ENCODE assay signal across 11 mouse cellular contexts in genomic region chr14:106176879-106177278, GRCm38 (mm10).
A peak's percentile ranks its signal among the peaks of the same experiment; 100 is the strongest.
DNase-seq lines count a peak whose midpoint lies in the region; ATAC-seq and TF ChIP-seq lines count a peak whose summit lies in the region.
"Had no signal": no experiment of that assay in that cellular context is flagged by ENCODE, and none has a peak within 500 bp of the region (broad histone marks: within the 10 kb centered on the region; RNA-seq: fewer than 3 reads in every experiment).

No protein-coding gene starts in this region.

- no peak for DNase-seq in kidney, adult 9 months
- DNase-seq in cerebellum, adult 9-10 months, result peak; percentile 14
- peak; percentile 61 for DNase-seq in heart, postnatal 0 days (ENCODE audit: low spot score)
- DNase-seq in lung, postnatal 0 days (ENCODE audit: low spot score), result no peak
- no peak for DNase-seq in urinary bladder, postnatal 14 days (ENCODE audit: low spot score)
- DNase-seq: embryo, embryonic 11 days; thymus, postnatal 25 days had no signal

- 0 out of 2 replicates have a peak, but pooled peaks cover 5% of the 10 kb centered on the region for H3K4me1 ChIP-seq in kidney, embryonic 15.5 days
- H3K4me1 ChIP-seq in heart, postnatal 0 days (ENCODE audit: control insufficient read depth, insufficient read depth), result no peaks in the 10 kb centered on the region
- no peaks in the 10 kb centered on the region for H3K4me1 ChIP-seq in midbrain, embryonic 15.5 days
- H3K4me1 ChIP-seq in lung, postnatal 0 days (ENCODE audit: insufficient read depth, low read depth, low read length), result no peaks in the 10 kb centered on the region
- H3K4me1 ChIP-seq: neural tube, embryonic 13.5 days had no signal

- WGBS in kidney, embryonic 15.5 days, result 73% methylated on average over 5 of the region's 5 CpGs
- 36% methylated on average over 5 of the region's 5 CpGs for WGBS in heart, postnatal 0 days
- WGBS in midbrain, embryonic 15.5 days, result 18% methylated on average over 5 of the region's 5 CpGs
- 53% methylated on average over 5 of the region's 5 CpGs for WGBS in lung, postnatal 0 days

- no peaks in the 10 kb centered on the region for H3K9me3 ChIP-seq in kidney, embryonic 15.5 days (replicated peaks)
- no peaks in the 10 kb centered on the region for H3K9me3 ChIP-seq in heart, postnatal 0 days (replicated peaks; ENCODE audit: control insufficient read depth, low read length)
- no peaks in the 10 kb centered on the region for H3K9me3 ChIP-seq in midbrain, embryonic 15.5 days
- no peaks in the 10 kb centered on the region for H3K9me3 ChIP-seq in lung, postnatal 0 days (ENCODE audit: low read length)
- H3K9me3 ChIP-seq: neural tube, embryonic 13.5 days had no signal

- peak; percentile 74; the same call in 1 of the 2 replicates for ATAC-seq in kidney, embryonic 15.5 days (replicated peaks; ENCODE audit: low FRiP score)
- ATAC-seq in heart, postnatal 0 days (ENCODE audit: insufficient read depth, low read depth), result peak; percentile 90
- peak; percentile 75 for ATAC-seq in midbrain, embryonic 15.5 days (replicated peaks)
- no peak for ATAC-seq in lung, postnatal 0 days

- no peak overlapping the region for H3K4me2 ChIP-seq in kidney, embryonic 15.5 days
- no peak overlapping the region for H3K4me2 ChIP-seq in heart, postnatal 0 days (ENCODE audit: low read depth, low read length)
- H3K4me2 ChIP-seq in midbrain, embryonic 15.5 days, result no peak overlapping the region
- H3K4me2 ChIP-seq in lung, postnatal 0 days (replicated peaks; ENCODE audit: low read depth, low read length), result no peak overlapping the region
- H3K4me2 ChIP-seq: neural tube, embryonic 13.5 days had no signal

- no peak for TF ChIP-seq CTCF in heart, postnatal 0 days (IDR thresholded peaks at IDR 0.05; ENCODE audit: low read depth)
- TF ChIP-seq CTCF in lung, postnatal 0 days (IDR thresholded peaks at IDR 0.05), result no peak

- no peak for TF ChIP-seq EP300 in heart, postnatal 0 days (IDR thresholded peaks at IDR 0.05; ENCODE audit: low read depth)
- TF ChIP-seq EP300 in lung, postnatal 0 days (IDR thresholded peaks at IDR 0.05), result no peak

- H3K36me3 ChIP-seq in kidney, embryonic 15.5 days, result no peaks in the 10 kb centered on the region
- no peaks in the 10 kb centered on the region for H3K36me3 ChIP-seq in heart, postnatal 0 days (replicated peaks; ENCODE audit: control insufficient read depth, insufficient read depth, low read length)
- no peaks in the 10 kb centered on the region for H3K36me3 ChIP-seq in midbrain, embryonic 15.5 days (replicated peaks)
- H3K36me3 ChIP-seq in lung, postnatal 0 days (ENCODE audit: insufficient read depth, low read length), result no peaks in the 10 kb centered on the region
- H3K36me3 ChIP-seq: neural tube, embryonic 13.5 days had no signal

- H3K27ac ChIP-seq in kidney, embryonic 15.5 days, result no peak overlapping the region
- H3K27ac ChIP-seq in heart, postnatal 0 days (ENCODE audit: low read depth), result no peak overlapping the region
- no peak overlapping the region for H3K27ac ChIP-seq in midbrain, embryonic 15.5 days
- no peak overlapping the region for H3K27ac ChIP-seq in lung, postnatal 0 days (ENCODE audit: low read length)
- H3K27ac ChIP-seq: liver, embryonic 14.5 days; neural tube, embryonic 13.5 days had no signal

- H3K27me3 ChIP-seq in kidney, embryonic 15.5 days, result no peaks in the 10 kb centered on the region
- H3K27me3 ChIP-seq in heart, postnatal 0 days (ENCODE audit: control insufficient read depth, insufficient read depth, low read length), result no peaks in the 10 kb centered on the region
- H3K27me3 ChIP-seq in midbrain, embryonic 15.5 days (replicated peaks), result no peaks in the 10 kb centered on the region
- H3K27me3 ChIP-seq in lung, postnatal 0 days (replicated peaks; ENCODE audit: insufficient read depth, low read length), result no peaks in the 10 kb centered on the region
- H3K27me3 ChIP-seq: neural tube, embryonic 13.5 days had no signal

- H3K9ac ChIP-seq in kidney, embryonic 15.5 days, result no peak overlapping the region
- H3K9ac ChIP-seq in heart, postnatal 0 days (replicated peaks; ENCODE audit: low read depth, low read length), result no peak overlapping the region
- no peak overlapping the region for H3K9ac ChIP-seq in midbrain, embryonic 15.5 days
- H3K9ac ChIP-seq in lung, postnatal 0 days (replicated peaks; ENCODE audit: low read depth), result no peak overlapping the region
- H3K9ac ChIP-seq: liver, embryonic 14.5 days; neural tube, embryonic 13.5 days had no signal

- no peak overlapping the region for H3K4me3 ChIP-seq in kidney, embryonic 15.5 days (replicated peaks)
- no peak overlapping the region for H3K4me3 ChIP-seq in heart, postnatal 0 days (ENCODE audit: low read depth, low read length)
- H3K4me3 ChIP-seq in midbrain, embryonic 15.5 days, result no peak overlapping the region
- no peak overlapping the region for H3K4me3 ChIP-seq in lung, postnatal 0 days (ENCODE audit: low read depth, low read length)
- H3K4me3 ChIP-seq: neural tube, embryonic 13.5 days had no signal

Comparison
In these comparisons a context has a peak if more than half of its experiments do, and no peak if none do; other contexts are left out.
1. DNase-seq: peak in cerebellum, adult 9-10 months (single experiment) and heart, postnatal 0 days (single experiment); none in kidney, adult 9 months (single experiment), lung, postnatal 0 days (single experiment) and urinary bladder, postnatal 14 days (single experiment).